Mouse (Mus musculus) hindbrain, embryonic 15.5 days (tissue): ENCODE measurements around the gene C1qa. TPM values are rescaled to one million over a fixed set of nuclear protein-coding genes. Genes with fewer than 3 reads are reported as not detected.
A peak's percentile ranks its signal among the peaks of the same experiment; 100 is the strongest.

ENCODE experiments used
- ATAC-seq: fragments of 200-750 bp; cut with Nextera tagmentation; 2 replicates; pipeline ENCODE4 v1.8.0; 2017; ENCODE audit warnings: low read depth, moderate number of reproducible peaks, moderate TSS enrichment; ENCODE audit not compliant: low FRiP score
- H3K27ac ChIP-seq: fragments of 300-500 bp; sonication (generic); replicated peaks from 2 replicates; pipeline ENCODE4 v1.5.1; 2015; ENCODE audit warnings: mild to moderate bottlenecking, inconsistent platforms
- H3K27me3 ChIP-seq: fragments of 300-500 bp; sonication (generic); 2 replicates; pipeline ENCODE4 v1.6.1; 2015; ENCODE audit warnings: control low read depth, inconsistent platforms
- H3K36me3 ChIP-seq: fragments of 300-500 bp; sonication (generic); 2 replicates; pipeline ENCODE4 v1.6.1; 2015; ENCODE audit warnings: control low read depth, inconsistent platforms
- H3K4me1 ChIP-seq: fragments of 300-500 bp; sonication (generic); replicated peaks from 2 replicates; pipeline ENCODE4 v1.6.1; 2015; ENCODE audit warnings: control low read depth, inconsistent platforms
- H3K4me2 ChIP-seq: fragments of 300-500 bp; sonication (generic); 2 replicates; pipeline ENCODE4 v1.6.1; 2015; ENCODE audit warnings: moderate library complexity, mild to moderate bottlenecking, inconsistent platforms
- H3K4me3 ChIP-seq: fragments of 300-500 bp; sonication (generic); 2 replicates; pipeline ENCODE4 v1.5.1; 2015; ENCODE audit warnings: mild to moderate bottlenecking, inconsistent platforms
- H3K9ac ChIP-seq: fragments of 300-500 bp; sonication (generic); 2 replicates; pipeline ENCODE4 v1.6.1; 2015; ENCODE audit warnings: inconsistent platforms
- H3K9me3 ChIP-seq: fragments of 300-500 bp; sonication (generic); 2 replicates; pipeline ENCODE4 v1.6.1; 2016; ENCODE audit warnings: control low read depth, inconsistent platforms
- WGBS: fragments of 180-500 bp; shearing (Covaris S2); methylation state at CpG from one replicate; pipeline ENCODE4 v1.1.7; 2015; 5-methylcytosine and 5-hydroxymethylcytosine counted together
- polyA plus RNA-seq: library from polyadenylated mRNA; unstranded; fragments of >200 nt; fragmentation: Nextera tagmentation; extraction: Ambion mirVana; gene quantifications from 2 replicates; pipeline ENCODE4 v1.2.1, GENCODE M21; 2015

The C1qa gene
- polyA plus RNA-seq, result 30.8 and 36.4 TPM in 2 replicates

- WGBS, result 80% methylated on average over 9 of the region's 9 CpGs
- Histone ChIP-seq H3K9me3 (no peaks in the 10 kb centered on the region), H3K27ac (no peak within 1 kb of the TSS), H3K4me2 (no peak within 1 kb of the TSS), H3K4me3 (no peak within 1 kb of the TSS), H3K4me1 (peaks cover 13% of the 10 kb centered on the region), H3K36me3 (no peaks in the 10 kb centered on the region), H3K9ac (no peak within 1 kb of the TSS), H3K27me3 (peaks cover 27% of the 10 kb centered on the region)
- ATAC-seq, result no peak
Observed at GRCm38 (mm10) chr4:136898637-136899036, at the start of gene C1qa. C1qa (minus strand) TSS chr4:136898803.

GRCm38 (mm10) chr4:136945397-136945796 is 46.8 kb upstream of the C1qa start:
- H3K4me1 ChIP-seq, result peaks cover 44% of the 10 kb centered on the region
- no peak overlapping the region for H3K27ac ChIP-seq
- no peaks in the 10 kb centered on the region for H3K36me3 ChIP-seq
- 61% methylated on average over 17 of the region's 17 CpGs for WGBS
- H3K4me3 ChIP-seq, result no peak overlapping the region
- no peak overlapping the region for H3K9ac ChIP-seq
- H3K9me3 ChIP-seq, result no peaks in the 10 kb centered on the region
- no peak for ATAC-seq
- no peak overlapping the region for H3K4me2 ChIP-seq
- H3K27me3 ChIP-seq, result no peaks in the 10 kb centered on the region

- Histone ChIP-seq H3K4me2 (no peak overlapping the region), H3K27me3 (no peaks in the 10 kb centered on the region), H3K27ac (no peak overlapping the region), H3K36me3 (no peaks in the 10 kb centered on the region), H3K9ac (no peak overlapping the region), H3K4me3 (no peak overlapping the region), H3K9me3 (no peaks in the 10 kb centered on the region), H3K4me1 (peaks cover 38% of the 10 kb centered on the region)
- WGBS, result 68% methylated on average over 11 of the region's 11 CpGs
- ATAC-seq, result no peak
Observed at GRCm38 (mm10) chr4:136944558-136945350, 46.2 kb upstream of the C1qa start.

GRCm38 (mm10) chr4:136943175-136943574 is 44.6 kb upstream of the C1qa start:
- H3K9ac ChIP-seq, result no peak overlapping the region
- no peaks in the 10 kb centered on the region for H3K36me3 ChIP-seq
- ATAC-seq, result no peak
- 0 out of 2 replicates have a peak overlapping the region, but pooled peaks have one; percentile 5 for H3K27ac ChIP-seq
- H3K4me2 ChIP-seq, result 0 out of 2 replicates have a peak overlapping the region, but pooled peaks have one; percentile 27
- H3K4me3 ChIP-seq, result no peak overlapping the region
- no peaks in the 10 kb centered on the region for H3K27me3 ChIP-seq
- peaks cover 30% of the 10 kb centered on the region for H3K4me1 ChIP-seq
- H3K9me3 ChIP-seq, result no peaks in the 10 kb centered on the region
- WGBS, result 25% methylated on average over 13 of the region's 13 CpGs

DNA sequence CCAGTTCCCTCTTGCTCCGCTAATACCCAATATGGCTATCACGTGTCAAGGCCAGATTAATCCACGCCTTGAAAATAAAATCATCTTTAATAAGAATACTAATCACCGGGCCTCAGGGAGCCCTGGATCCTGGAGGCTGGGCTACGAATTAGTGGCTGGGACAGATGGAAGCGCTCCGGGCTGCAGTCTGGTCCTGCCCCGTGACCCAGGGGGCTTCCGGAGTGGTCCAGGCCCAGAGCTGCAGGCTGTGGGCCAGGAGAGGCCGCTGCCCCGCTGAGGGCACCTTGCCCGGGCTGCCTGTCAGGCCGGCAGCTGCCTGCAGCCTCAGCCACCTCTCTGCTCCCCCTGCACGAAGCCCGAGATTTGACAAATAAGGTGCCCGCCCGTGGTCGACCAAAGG is 44.2 kb upstream of the C1qa start:
- no peak overlapping the region for H3K4me3 ChIP-seq
- ATAC-seq, result no peak; the same call in 1 of the 2 replicates
- no peaks in the 10 kb centered on the region for H3K27me3 ChIP-seq
- peaks cover 30% of the 10 kb centered on the region for H3K4me1 ChIP-seq
- H3K36me3 ChIP-seq, result no peaks in the 10 kb centered on the region
- peak overlapping the region; percentile 5; the same call in 1 of the 2 replicates for H3K27ac ChIP-seq
- no peaks in the 10 kb centered on the region for H3K9me3 ChIP-seq
- no peak overlapping the region for H3K9ac ChIP-seq
- 14% methylated on average over 18 of the region's 18 CpGs for WGBS
- H3K4me2 ChIP-seq, result peak overlapping the region; percentile 27

DNA sequence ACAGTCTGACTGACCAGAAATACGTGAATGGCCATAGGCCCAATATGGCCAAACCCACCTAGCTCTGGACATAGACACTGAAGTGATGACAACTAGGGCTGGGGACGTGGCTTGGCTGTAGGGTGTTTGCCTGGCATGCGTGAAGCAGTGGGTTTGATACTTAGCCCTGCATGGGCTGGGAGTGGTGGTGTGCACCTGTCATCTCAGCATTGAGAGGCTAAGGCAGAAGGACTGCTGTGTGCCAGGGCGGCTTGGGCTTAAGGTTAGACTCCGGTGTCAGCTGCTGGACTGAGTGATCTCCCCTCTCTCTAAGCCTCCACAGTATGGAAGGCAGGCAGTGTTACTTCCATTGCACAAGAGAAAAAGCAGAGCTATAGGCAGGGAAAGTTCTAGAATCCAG is 39.3 kb upstream of the C1qa start:
- H3K9me3 ChIP-seq, result no peaks in the 10 kb centered on the region
- no peak for ATAC-seq
- H3K4me1 ChIP-seq, result peaks cover 13% of the 10 kb centered on the region
- 0 out of 2 replicates have a peak, but pooled peaks cover 3% of the 10 kb centered on the region for H3K27me3 ChIP-seq
- 87% methylated on average over 5 of the region's 5 CpGs for WGBS
- H3K4me2 ChIP-seq, result no peak overlapping the region
- H3K4me3 ChIP-seq, result no peak overlapping the region
- H3K9ac ChIP-seq, result no peak overlapping the region
- no peak overlapping the region for H3K27ac ChIP-seq
- no peaks in the 10 kb centered on the region for H3K36me3 ChIP-seq

DNA sequence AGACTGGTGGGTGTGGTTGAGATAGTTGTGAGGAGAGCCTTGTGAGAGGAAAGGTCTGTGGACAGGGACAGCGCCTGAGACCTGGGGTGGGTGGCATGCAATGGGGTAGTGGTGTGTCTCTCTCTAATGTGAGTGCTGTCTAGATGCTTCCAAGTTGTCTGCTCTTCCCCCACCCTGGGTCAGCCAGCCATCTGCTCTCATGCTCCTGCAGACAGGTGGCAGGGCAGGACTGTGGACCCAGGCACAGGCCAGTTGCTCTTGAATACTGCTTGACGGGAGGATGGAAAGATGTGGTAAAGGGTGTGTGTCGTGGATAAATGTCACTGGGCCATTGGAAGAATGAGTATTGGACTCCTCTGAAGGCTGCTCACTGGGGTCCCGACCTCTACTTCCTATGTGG is 38.7 kb upstream of the C1qa start:
- Histone ChIP-seq H3K9ac (no peak overlapping the region), H3K4me2 (no peak overlapping the region), H3K27ac (no peak overlapping the region), H3K4me3 (no peak overlapping the region), H3K9me3 (no peaks in the 10 kb centered on the region), H3K27me3 (0 out of 2 replicates have a peak, but pooled peaks cover 3% of the 10 kb centered on the region), H3K4me1 (peaks cover 7% of the 10 kb centered on the region), H3K36me3 (no peaks in the 10 kb centered on the region)
- 74% methylated on average over 4 of the region's 4 CpGs for WGBS
- no peak for ATAC-seq

DNA sequence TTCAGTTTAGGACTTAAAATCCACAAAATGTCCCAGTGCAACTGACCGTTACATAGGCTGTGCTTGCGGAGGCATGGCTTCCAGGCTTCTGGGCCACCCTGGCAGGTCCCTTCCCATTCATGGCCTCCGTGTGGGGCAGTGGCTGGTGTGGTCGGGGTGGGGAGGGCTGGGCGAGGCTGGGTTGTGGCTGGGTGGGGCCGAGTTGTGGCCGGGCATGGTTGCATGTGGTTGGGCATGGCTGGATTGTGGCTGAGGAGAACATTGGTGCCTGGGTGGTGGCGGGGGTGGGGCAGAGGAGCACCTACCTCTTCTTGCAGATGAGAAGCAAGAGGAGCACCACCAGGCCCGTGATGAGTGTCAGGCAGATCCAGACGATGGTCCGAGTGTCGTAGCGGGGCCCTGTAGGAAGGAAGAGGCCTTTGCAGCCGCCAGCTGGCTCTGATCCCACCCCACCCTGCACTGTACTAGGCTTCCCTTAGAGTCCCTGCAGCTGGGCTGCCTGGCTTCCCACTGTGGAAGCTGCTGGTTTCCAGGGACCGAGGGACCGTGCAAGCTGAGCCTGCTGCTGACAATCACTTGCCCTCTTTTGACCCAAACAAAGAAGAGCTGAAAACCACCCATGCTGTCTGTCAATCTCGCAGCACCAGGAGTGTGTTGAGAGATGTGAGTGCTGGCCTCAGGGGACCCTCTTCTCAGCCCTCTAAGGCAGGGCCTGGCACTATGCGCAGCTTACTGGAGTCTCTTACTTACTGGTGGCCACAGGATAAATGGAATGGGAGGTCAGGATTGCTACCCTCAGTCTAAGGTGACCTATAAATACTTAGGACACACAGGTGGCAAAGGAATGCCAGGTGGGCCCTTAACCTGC is 36.4 kb upstream of the C1qa start:
- WGBS, result 46% methylated on average over 18 of the region's 18 CpGs
- Histone ChIP-seq H3K27me3 (0 out of 2 replicates have a peak, but pooled peaks cover 3% of the 10 kb centered on the region), H3K4me1 (no peaks in the 10 kb centered on the region), H3K4me2 (no peak overlapping the region), H3K9ac (no peak overlapping the region), H3K36me3 (no peaks in the 10 kb centered on the region), H3K27ac (no peak overlapping the region), H3K9me3 (no peaks in the 10 kb centered on the region), H3K4me3 (no peak overlapping the region)
- ATAC-seq, result no peak

- no peak overlapping the region for H3K27ac ChIP-seq
- H3K4me2 ChIP-seq, result no peak overlapping the region
- H3K4me1 ChIP-seq, result peaks cover 13% of the 10 kb centered on the region
- ATAC-seq, result no peak; the same call in 1 of the 2 replicates
- WGBS, result 88% methylated on average over 8 of the region's 8 CpGs
- no peak overlapping the region for H3K9ac ChIP-seq
- peaks cover 8% of the 10 kb centered on the region; the same call in 1 of the 2 replicates for H3K27me3 ChIP-seq
- no peaks in the 10 kb centered on the region for H3K9me3 ChIP-seq
- H3K4me3 ChIP-seq, result no peak overlapping the region
- no peaks in the 10 kb centered on the region for H3K36me3 ChIP-seq
Observed at GRCm38 (mm10) chr4:136930474-136930873, 31.9 kb upstream of the C1qa start.

GRCm38 (mm10) chr4:136928928-136929327 is 30.3 kb upstream of the C1qa start:
- Histone ChIP-seq H3K4me3 (no peak overlapping the region), H3K4me2 (no peak overlapping the region), H3K4me1 (peaks cover 13% of the 10 kb centered on the region), H3K9me3 (no peaks in the 10 kb centered on the region), H3K9ac (no peak overlapping the region), H3K27me3 (peaks cover 8% of the 10 kb centered on the region; the same call in 1 of the 2 replicates), H3K27ac (no peak overlapping the region), H3K36me3 (no peaks in the 10 kb centered on the region)
- WGBS, result 7% methylated on average over 5 of the region's 5 CpGs
- no peak for ATAC-seq

DNA sequence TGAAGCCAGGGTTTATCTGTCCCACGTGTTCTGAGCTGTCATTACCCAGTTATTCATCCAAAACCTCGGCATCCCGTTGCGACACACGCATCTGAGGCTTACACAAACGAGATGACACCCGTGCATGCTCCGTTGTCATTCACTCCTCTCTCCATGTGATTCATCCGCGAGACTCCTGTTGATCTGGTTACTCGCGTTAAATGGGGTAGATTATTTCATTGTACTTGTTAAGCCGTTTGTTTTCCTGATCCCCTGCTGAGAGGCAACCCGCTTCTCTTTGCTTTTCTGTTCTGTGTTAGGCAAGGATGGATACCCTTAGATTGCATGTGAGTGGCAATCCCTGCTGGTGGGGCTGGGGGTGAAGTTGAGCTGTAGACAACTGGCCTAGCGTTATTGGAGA is 27.2 kb upstream of the C1qa start:
- peaks cover 11% of the 10 kb centered on the region; the same call in 1 of the 2 replicates for H3K27me3 ChIP-seq
- WGBS, result 4% methylated on average over 15 of the region's 15 CpGs
- ATAC-seq, result no peak
- no peaks in the 10 kb centered on the region for H3K9me3 ChIP-seq
- H3K4me3 ChIP-seq, result no peak overlapping the region
- no peak overlapping the region for H3K9ac ChIP-seq
- no peaks in the 10 kb centered on the region for H3K36me3 ChIP-seq
- peaks cover 13% of the 10 kb centered on the region for H3K4me1 ChIP-seq
- no peak overlapping the region for H3K4me2 ChIP-seq
- H3K27ac ChIP-seq, result peak overlapping the region; percentile 39

DNA sequence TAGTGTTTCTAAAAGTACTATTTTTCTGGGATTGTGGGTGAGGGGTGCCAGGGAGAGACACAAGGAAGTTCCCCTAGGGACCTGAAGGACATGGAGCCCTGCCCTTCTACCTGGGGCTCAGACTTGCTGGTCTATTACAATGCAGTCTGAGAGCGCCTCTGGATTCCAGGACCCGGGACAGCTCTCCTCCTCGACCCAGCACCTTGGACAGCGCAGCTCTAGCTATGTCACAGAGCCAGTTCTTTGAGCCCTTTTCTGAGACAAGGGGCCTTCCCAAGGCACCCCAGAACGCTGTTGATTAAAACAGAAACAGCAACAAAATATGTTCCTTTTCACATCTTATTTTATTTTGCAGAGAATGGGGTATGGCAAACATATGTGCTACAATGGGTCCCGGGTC is 25.9 kb upstream of the C1qa start:
- Histone ChIP-seq H3K4me2 (no peak overlapping the region), H3K9ac (no peak overlapping the region), H3K4me1 (peaks cover 13% of the 10 kb centered on the region), H3K4me3 (no peak overlapping the region), H3K27me3 (peaks cover 11% of the 10 kb centered on the region; the same call in 1 of the 2 replicates), H3K27ac (no peak overlapping the region), H3K36me3 (no peaks in the 10 kb centered on the region), H3K9me3 (no peaks in the 10 kb centered on the region)
- no peak for ATAC-seq
- 13% methylated on average over 6 of the region's 6 CpGs for WGBS
